Mouse (Mus musculus): Measurements from ENCODE around the gene Gm11985. TPM values are rescaled to one million over a fixed set of nuclear protein-coding genes. Genes with fewer than 3 reads are reported as not detected.

Gene Gm11985
- polyA plus RNA-seq, 1 experiment from 2014 or later: 0.21 TPM

GRCm38 (mm10) chr11:7198006-7198405, 9.6 kb upstream of the Gm11985 start:
- Histone ChIP-seq H3K4me3 (no peak overlapping the region), H3K36me3 (no peaks in the 10 kb centered on the region), H3K27ac (0 out of 2 replicates have a peak overlapping the region, but pooled peaks have one; percentile 25), H3K27me3 (ENCODE audit: insufficient read depth, poor library complexity, severe bottlenecking) (peaks cover 8% of the 10 kb centered on the region; the same call in 1 of the 2 replicates), H3K9me3 (no peaks in the 10 kb centered on the region), H3K4me1 (peaks cover 5% of the 10 kb centered on the region; the same call in 1 of the 2 replicates)
- no peak for DNase-seq (ENCODE audit: low spot score)
- WGBS: 89% methylated on average over 19 of the region's 19 CpGs

DNA sequence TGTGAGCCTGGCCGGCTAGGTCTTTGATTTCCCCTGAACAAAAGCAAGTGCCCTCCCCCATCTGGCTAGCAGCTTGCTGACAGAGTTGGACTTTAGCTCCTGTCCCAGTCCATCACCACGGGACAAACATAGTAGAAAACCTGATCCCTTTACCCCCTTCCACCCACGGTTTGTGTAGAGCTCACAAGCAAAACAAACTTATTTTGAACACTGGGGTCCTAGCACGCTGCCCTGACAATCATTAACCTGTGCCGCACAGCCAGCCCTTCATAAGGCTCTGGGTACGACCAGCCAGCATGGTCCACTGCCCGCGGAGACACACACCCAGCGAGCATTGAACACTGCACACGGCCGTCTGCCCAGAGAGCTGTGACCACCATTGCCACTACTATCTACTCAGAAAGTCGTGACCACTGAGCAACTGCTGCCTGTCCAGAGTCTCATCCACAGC, 9.1 kb upstream of the Gm11985 start, which contains the start of gene Igfbp1:
Gene Igfbp1 (plus strand): TSS at position 292 of the 451 bp plus-strand sequence.
- no peaks in the 10 kb centered on the region for H3K36me3 ChIP-seq
- H3K4me3 ChIP-seq: no peak within 1 kb of the TSS
- H3K27ac ChIP-seq: 0 out of 2 replicates have a peak within 1 kb of the TSS, but pooled peaks have one; percentile 25
- H3K9me3 ChIP-seq: no peaks in the 10 kb centered on the region
- 75% methylated on average over 12 of the region's 12 CpGs for WGBS
- H3K27me3 ChIP-seq (ENCODE audit: insufficient read depth, poor library complexity, severe bottlenecking): peaks cover 8% of the 10 kb centered on the region; the same call in 1 of the 2 replicates
- no peak for DNase-seq (ENCODE audit: low spot score)
- peaks cover 10% of the 10 kb centered on the region; the same call in 1 of the 2 replicates for H3K4me1 ChIP-seq

GRCm38 (mm10) chr11:7195312-7195685, 6.9 kb upstream of the Gm11985 start:
- WGBS: 81% methylated on average over 4 of the region's 4 CpGs

GRCm38 (mm10) chr11:7194432-7195311, 6.3 kb upstream of the Gm11985 start:
- peaks cover 16% of the 10 kb centered on the region; the same call in 1 of the 2 replicates for H3K4me1 ChIP-seq
- no peak overlapping the region for H3K4me3 ChIP-seq
- no peak for DNase-seq (ENCODE audit: low spot score)
- H3K9me3 ChIP-seq: no peaks in the 10 kb centered on the region
- WGBS: 90% methylated on average over 10 of the region's 10 CpGs
- H3K27ac ChIP-seq: no peak overlapping the region
- no peaks in the 10 kb centered on the region for H3K36me3 ChIP-seq
- peaks cover 11% of the 10 kb centered on the region; the same call in 1 of the 2 replicates for H3K27me3 ChIP-seq (ENCODE audit: insufficient read depth, poor library complexity, severe bottlenecking)

More at GRCm38 (mm10) chr11:7195312-7195685, 6.9 kb upstream of the Gm11985 start:
- Histone ChIP-seq H3K4me1 (peaks cover 11% of the 10 kb centered on the region; the same call in 1 of the 2 replicates), H3K27ac (no peak overlapping the region), H3K36me3 (no peaks in the 10 kb centered on the region), H3K27me3 (ENCODE audit: insufficient read depth, poor library complexity, severe bottlenecking) (peaks cover 11% of the 10 kb centered on the region; the same call in 1 of the 2 replicates), H3K4me3 (no peak overlapping the region), H3K9me3 (no peaks in the 10 kb centered on the region)
- DNase-seq (ENCODE audit: low spot score): no peak

GRCm38 (mm10) chr11:7193134-7193533, 4.8 kb upstream of the Gm11985 start:
- Histone ChIP-seq H3K9me3 (no peaks in the 10 kb centered on the region), H3K27ac (no peak overlapping the region), H3K4me3 (no peak overlapping the region), H3K27me3 (ENCODE audit: insufficient read depth, poor library complexity, severe bottlenecking) (peaks cover 6% of the 10 kb centered on the region; the same call in 1 of the 2 replicates), H3K36me3 (no peaks in the 10 kb centered on the region), H3K4me1 (peaks cover 17% of the 10 kb centered on the region; the same call in 1 of the 2 replicates)
- 70% methylated on average over 9 of the region's 9 CpGs for WGBS
- no peak for DNase-seq (ENCODE audit: low spot score)

DNA sequence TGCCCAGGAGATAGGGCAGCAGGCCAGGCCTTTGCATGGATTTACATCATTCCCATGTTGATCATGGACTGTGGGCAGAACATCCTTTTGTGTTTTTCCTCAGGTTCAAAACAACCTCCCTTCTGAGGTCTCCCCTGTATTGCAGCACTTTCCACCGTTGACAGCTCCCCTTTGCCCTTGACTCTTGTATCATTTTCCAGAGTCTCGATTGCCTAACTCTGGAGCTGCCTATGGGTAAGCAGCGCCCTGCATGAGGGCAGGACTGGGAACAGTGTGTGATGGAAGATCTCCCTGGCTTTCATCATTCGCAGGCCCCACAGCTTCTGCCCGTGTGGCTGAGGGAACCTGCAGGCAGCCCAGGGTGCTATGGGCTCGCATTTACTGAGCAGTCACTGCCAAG, 4.3 kb upstream of the Gm11985 start:
- 40% methylated on average over 6 of the region's 6 CpGs for WGBS
- peaks cover 2% of the 10 kb centered on the region; the same call in 1 of the 2 replicates for H3K27me3 ChIP-seq (ENCODE audit: insufficient read depth, poor library complexity, severe bottlenecking)
- peaks cover 17% of the 10 kb centered on the region; the same call in 1 of the 2 replicates for H3K4me1 ChIP-seq
- no peak overlapping the region for H3K4me3 ChIP-seq
- no peaks in the 10 kb centered on the region for H3K9me3 ChIP-seq
- DNase-seq (ENCODE audit: low spot score): no peak
- H3K36me3 ChIP-seq: no peaks in the 10 kb centered on the region
- no peak overlapping the region for H3K27ac ChIP-seq

GRCm38 (mm10) chr11:7187472-7187871, 897 bp downstream of the Gm11985 start:
- no peak overlapping the region for H3K4me3 ChIP-seq
- no peak for DNase-seq (ENCODE audit: low spot score)
- 61% methylated on average over 8 of the region's 8 CpGs for WGBS
- H3K27ac ChIP-seq: no peak overlapping the region
- H3K27me3 ChIP-seq (ENCODE audit: insufficient read depth, poor library complexity, severe bottlenecking): 0 out of 2 replicates have a peak, but pooled peaks cover 2% of the 10 kb centered on the region
- peaks cover 27% of the 10 kb centered on the region for H3K4me1 ChIP-seq
- H3K9me3 ChIP-seq: no peaks in the 10 kb centered on the region
- no peaks in the 10 kb centered on the region for H3K36me3 ChIP-seq

DNA sequence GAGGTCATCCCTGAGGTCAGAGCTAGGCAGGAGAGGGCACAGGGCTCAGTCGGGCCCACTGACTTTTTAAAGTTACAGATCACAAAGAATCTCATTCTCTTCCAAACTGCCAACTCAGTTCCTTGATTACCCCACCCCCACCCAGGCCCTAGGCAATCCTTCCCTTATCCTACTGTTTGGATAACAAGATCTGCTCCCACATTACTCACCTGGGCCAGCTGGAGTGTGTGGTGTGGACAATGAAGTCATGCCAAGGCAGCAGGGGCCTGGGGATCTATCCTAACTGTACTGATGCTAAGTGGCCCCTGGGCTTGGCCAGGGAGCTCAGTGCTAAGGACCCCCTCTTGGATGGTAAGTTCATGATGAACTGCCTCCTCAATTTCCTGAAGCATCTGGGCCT, 3.9 kb downstream of the Gm11985 start:
- Histone ChIP-seq H3K4me3 (no peak overlapping the region), H3K27me3 (ENCODE audit: insufficient read depth, poor library complexity, severe bottlenecking) (no peaks in the 10 kb centered on the region), H3K9me3 (no peaks in the 10 kb centered on the region), H3K4me1 (peaks cover 20% of the 10 kb centered on the region), H3K36me3 (no peaks in the 10 kb centered on the region), H3K27ac (no peak overlapping the region; the same call in 1 of the 2 replicates)
- WGBS: 48% methylated on average over 1 of the region's 1 CpGs
- DNase-seq (ENCODE audit: low spot score): no peak

DNA sequence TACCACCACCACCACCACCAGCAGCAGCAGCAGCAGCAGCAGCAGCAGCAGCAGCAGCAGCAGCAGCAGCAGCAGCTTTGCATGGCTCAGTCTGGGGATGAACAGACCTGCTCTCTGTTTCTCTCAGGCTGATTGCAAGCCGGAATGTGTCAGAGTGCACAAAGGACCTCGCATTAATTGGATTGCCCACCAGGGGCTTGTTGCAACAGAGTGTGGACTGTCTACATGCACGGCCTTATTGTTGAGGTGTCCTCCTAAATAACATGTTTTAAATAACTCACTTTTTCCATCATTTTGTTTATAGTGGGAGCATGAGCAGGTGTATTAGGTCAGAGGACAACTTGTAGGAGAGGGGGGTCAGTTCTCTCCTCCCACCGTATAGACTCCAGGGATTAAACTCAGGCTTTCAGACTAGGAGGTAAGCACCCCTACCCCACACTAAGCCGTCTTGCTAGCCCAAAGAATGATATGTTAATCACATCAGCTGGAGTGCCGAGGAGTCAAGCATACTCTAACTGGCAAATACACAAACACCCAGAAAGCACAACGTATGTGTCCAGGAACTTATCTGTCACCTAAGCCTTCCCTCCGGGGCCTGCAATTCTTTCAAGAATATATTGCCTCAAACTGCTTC, 5.8 kb downstream of the Gm11985 start:
- Histone ChIP-seq H3K4me3 (no peak overlapping the region), H3K27me3 (ENCODE audit: insufficient read depth, poor library complexity, severe bottlenecking) (no peaks in the 10 kb centered on the region), H3K4me1 (peaks cover 20% of the 10 kb centered on the region), H3K27ac (no peak overlapping the region), H3K9me3 (no peaks in the 10 kb centered on the region), H3K36me3 (no peaks in the 10 kb centered on the region)
- DNase-seq (ENCODE audit: low spot score): no peak
- 50% methylated on average over 8 of the region's 8 CpGs for WGBS

DNA sequence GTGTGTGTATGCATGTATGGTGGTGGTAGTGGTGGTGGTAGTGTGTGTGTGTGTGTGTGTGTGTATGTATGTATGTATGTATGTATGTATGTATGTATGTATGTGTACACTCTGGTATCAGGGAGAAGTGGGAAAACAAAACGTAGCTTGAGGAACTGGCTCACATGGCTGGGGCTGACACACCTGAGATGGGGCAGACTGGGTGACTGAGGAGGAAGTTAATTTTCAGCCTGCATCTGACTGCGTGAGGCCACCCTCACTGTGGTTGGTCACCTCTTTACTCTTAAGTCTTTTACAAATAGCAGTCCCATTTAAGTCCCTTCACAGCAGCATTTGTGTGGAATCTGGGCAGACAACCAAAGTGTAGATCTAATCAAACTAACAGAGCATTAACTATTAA, 9.1 kb downstream of the Gm11985 start:
- Histone ChIP-seq H3K36me3 (no peaks in the 10 kb centered on the region), H3K4me1 (no peaks in the 10 kb centered on the region), H3K4me3 (no peak overlapping the region), H3K27me3 (ENCODE audit: insufficient read depth, poor library complexity, severe bottlenecking) (no peaks in the 10 kb centered on the region), H3K9me3 (no peaks in the 10 kb centered on the region), H3K27ac (no peak overlapping the region)
- DNase-seq (ENCODE audit: low spot score): no peak
- WGBS: 81% methylated on average over 2 of the region's 2 CpGs

DNA sequence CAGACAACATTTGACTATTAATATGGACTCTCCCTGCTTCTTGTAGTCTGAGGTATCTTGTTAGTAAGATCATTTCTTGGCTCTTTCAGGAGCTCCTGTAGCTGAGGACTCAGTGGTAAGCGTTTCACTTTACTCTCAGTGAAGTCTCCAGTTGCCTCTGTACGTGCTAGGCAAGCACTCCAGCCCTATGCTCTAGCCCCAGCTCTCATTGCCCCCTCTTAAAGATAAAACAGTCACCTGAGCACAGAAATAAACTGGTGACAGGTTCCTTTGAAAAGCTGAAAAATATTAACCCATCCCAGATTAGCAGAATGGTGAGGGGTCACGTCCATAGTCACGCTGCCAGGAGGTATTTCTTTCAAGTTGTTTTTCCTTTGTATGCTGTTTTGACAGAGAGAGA, 9.6 kb downstream of the Gm11985 start:
- H3K27me3 ChIP-seq (ENCODE audit: insufficient read depth, poor library complexity, severe bottlenecking): no peaks in the 10 kb centered on the region
- H3K27ac ChIP-seq: no peak overlapping the region
- no peaks in the 10 kb centered on the region for H3K36me3 ChIP-seq
- H3K4me1 ChIP-seq: no peaks in the 10 kb centered on the region
- no peak overlapping the region for H3K4me3 ChIP-seq
- no peaks in the 10 kb centered on the region for H3K9me3 ChIP-seq
- DNase-seq (ENCODE audit: low spot score): no peak
- 64% methylated on average over 4 of the region's 4 CpGs for WGBS

- Histone ChIP-seq H3K27ac (no peak overlapping the region), H3K27me3 (ENCODE audit: insufficient read depth, poor library complexity, severe bottlenecking) (no peaks in the 10 kb centered on the region), H3K4me1 (no peaks in the 10 kb centered on the region), H3K9me3 (no peaks in the 10 kb centered on the region), H3K4me3 (no peak overlapping the region), H3K36me3 (peaks cover 13% of the 10 kb centered on the region; the same call in 1 of the 2 replicates)
- DNase-seq (ENCODE audit: low spot score): no peak
- 76% methylated on average over 6 of the region's 6 CpGs for WGBS
These were observed 14.7 kb downstream of the Gm11985 start for GRCm38 (mm10) chr11:7173664-7174063.

- Histone ChIP-seq H3K9me3 (no peaks in the 10 kb centered on the region), H3K27me3 (ENCODE audit: insufficient read depth, poor library complexity, severe bottlenecking) (no peaks in the 10 kb centered on the region), H3K27ac (no peak overlapping the region), H3K4me3 (no peak overlapping the region), H3K4me1 (no peaks in the 10 kb centered on the region), H3K36me3 (peaks cover 25% of the 10 kb centered on the region)
- no peak for DNase-seq (ENCODE audit: low spot score)
- 82% methylated on average over 1 of the region's 1 CpGs for WGBS
These were observed 18.7 kb downstream of the Gm11985 start for GRCm38 (mm10) chr11:7169645-7170044.
